Mouse (Mus musculus) stomach, embryonic 15.5 days (tissue): ENCODE results near the gene Svs3b. TPM values are rescaled to one million over a fixed set of nuclear protein-coding genes. Genes with fewer than 3 reads are reported as not detected.

Source experiments
- polyA plus RNA-seq: library from polyadenylated mRNA; unstranded; fragments of >200 nt; fragmentation: Nextera tagmentation; extraction: Ambion mirVana; gene quantifications from 2 replicates; pipeline ENCODE4 v1.2.1, GENCODE M21; 2015

Svs3b gene
- polyA plus RNA-seq, 1 experiment from 2014 or later = not detected

Other genes starting within 250 kb of the Svs3b start
- gene Pabpc1l, start 231.2 kb downstream of the Svs3b start, polyA plus RNA-seq = 1.3 and 1.5 TPM in 2 replicates
- gene Stk4, start 186.3 kb downstream of the Svs3b start, polyA plus RNA-seq = 16.4 and 17.9 TPM in 2 replicates
- gene Tomm34, start 185.5 kb downstream of the Svs3b start, polyA plus RNA-seq = 50.4 and 53.4 TPM in 2 replicates
- 0.14 and 0.28 TPM in 2 replicates for gene Kcns1, start 85.5 kb downstream of the Svs3b start, polyA plus RNA-seq
- 0.70 and 2.6 TPM in 2 replicates for gene Wfdc5, start 73.9 kb downstream of the Svs3b start, polyA plus RNA-seq
- not detected in 2 replicates for gene Wfdc12, start 66.0 kb downstream of the Svs3b start, polyA plus RNA-seq
- not detected in 2 replicates for gene Wfdc15a, start 56.5 kb downstream of the Svs3b start, polyA plus RNA-seq
- 50.4 and 55.9 TPM in 2 replicates for gene Wfdc15b, start 35.0 kb downstream of the Svs3b start, polyA plus RNA-seq
- gene Svs2, start 18.2 kb downstream of the Svs3b start, polyA plus RNA-seq = not detected in 2 replicates
- gene Svs4, start 21.8 kb upstream of the Svs3b start, polyA plus RNA-seq = not detected in 2 replicates
- gene Svs3a, start 32.6 kb upstream of the Svs3b start, polyA plus RNA-seq = not detected in 2 replicates
- gene Svs6, start 60.1 kb upstream of the Svs3b start, polyA plus RNA-seq = not detected in 2 replicates
- gene Svs5, start 76.1 kb upstream of the Svs3b start, polyA plus RNA-seq = not detected in 2 replicates
- gene Slpi, start 132.5 kb upstream of the Svs3b start, polyA plus RNA-seq = 5.2 and 12.0 TPM in 2 replicates
- 49.2 and 72.3 TPM in 2 replicates for gene Rbpjl, start 146.5 kb upstream of the Svs3b start, polyA plus RNA-seq
- 12.4 and 14.7 TPM in 2 replicates for gene Matn4, start 148.5 kb upstream of the Svs3b start, polyA plus RNA-seq
- gene Sdc4, start 187.2 kb upstream of the Svs3b start, polyA plus RNA-seq = 132 and 135 TPM in 2 replicates
- 60.6 and 61.8 TPM in 2 replicates for gene Sys1, start 200.3 kb upstream of the Svs3b start, polyA plus RNA-seq
- 17.9 and 18.1 TPM in 2 replicates for gene Gm20458, start 204.3 kb upstream of the Svs3b start, polyA plus RNA-seq
- gene Trp53tg5, start 217.1 kb upstream of the Svs3b start, polyA plus RNA-seq = 0.14 TPM in 1 of 2 replicates, not detected in the other
- 6.5 and 10.4 TPM in 2 replicates for gene Dbndd2, start 229.5 kb upstream of the Svs3b start, polyA plus RNA-seq
- gene Pigt, start 240.9 kb upstream of the Svs3b start, polyA plus RNA-seq = 67.0 and 67.5 TPM in 2 replicates